Mouse (Mus musculus) A20 (cell line): ENCODE data around the gene Glrx2.

Experiments used
- DNase-seq: peaks from one replicate; pipeline ENCODE4 v3.0.0-alpha.2; 2011; ENCODE audit warnings: low read depth, low spot score

Gene Glrx2

DNA sequence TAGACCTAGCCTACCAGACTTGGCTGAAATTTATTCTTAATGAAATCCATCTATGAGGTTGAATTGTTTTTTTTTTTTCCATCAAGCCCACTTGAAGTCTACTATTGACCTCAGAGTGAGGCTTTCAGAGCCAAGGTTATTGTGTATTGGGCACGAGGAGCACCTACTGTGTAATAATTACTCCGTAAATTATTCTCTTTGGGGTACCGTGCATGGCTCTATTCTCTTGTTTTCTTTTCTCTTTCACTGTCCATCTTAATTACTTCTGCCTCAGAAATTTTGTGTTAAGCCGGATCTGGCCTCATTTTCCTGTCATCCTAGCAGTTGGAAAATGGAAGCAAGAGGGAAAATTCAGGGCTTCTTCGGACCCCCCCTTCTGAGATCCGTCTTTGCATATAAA, 26.0 kb downstream of the Glrx2 start:
- no peak for DNase-seq

DNA sequence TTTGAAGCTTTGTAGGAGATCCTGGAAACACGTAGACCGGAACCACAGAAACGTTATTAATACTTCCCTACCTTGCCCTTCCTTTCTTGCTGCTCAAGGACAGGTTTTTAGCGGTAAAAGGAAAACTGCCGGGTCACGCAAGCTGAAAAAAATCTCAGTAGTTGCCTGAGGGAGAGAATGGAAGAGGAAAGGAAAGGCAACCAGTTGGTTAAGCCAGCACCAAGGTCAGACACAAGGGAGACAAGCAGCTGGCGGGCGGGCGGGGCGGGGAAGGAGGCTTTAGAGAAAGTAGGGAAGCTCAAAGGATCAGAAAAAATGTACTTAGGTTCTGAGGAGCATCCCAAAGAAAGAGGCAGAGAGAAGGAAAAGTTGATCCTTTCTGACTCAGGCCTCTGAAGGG, 29.7 kb downstream of the Glrx2 start:
- DNase-seq = no peak

DNA sequence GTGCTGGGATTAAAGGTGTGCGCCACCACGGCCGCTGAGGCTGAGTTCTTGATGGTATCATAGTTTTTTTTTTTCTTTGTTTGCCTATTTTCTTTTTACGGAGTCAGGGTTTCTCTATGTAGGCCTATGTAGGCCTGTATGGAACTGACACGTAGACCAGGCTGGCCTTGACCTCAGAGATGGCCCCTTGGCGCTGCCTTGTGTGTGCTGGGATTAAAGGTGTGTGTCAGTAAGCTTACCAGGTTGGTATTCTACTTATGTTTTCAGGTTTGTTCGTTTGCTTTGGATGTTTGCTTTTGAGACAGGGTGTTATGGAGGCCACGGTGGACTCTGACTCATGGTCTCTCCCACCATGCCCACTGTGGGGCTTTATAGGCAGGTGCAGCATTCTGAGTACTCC, 46.0 kb downstream of the Glrx2 start:
- no peak for DNase-seq

DNA sequence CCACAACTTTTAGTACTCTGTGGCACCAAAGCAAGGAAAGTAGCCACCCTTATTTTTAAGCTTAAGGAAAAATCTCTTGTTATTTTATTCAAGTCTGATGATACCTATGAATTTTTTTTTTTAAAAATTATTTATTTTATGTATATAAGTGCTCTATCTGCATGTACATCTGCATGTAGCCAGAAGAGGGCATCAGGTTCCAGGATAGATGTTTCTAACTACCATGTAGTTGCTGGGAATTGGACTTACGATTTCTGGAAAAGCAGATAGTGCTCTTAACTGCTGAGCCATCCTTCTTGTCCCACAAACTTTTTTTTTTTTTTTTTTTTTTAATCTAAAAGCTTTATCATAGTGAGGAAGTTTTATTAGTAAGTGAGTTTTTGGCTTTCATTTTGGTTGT, 48.3 kb downstream of the Glrx2 start:
- DNase-seq = no peak

DNA sequence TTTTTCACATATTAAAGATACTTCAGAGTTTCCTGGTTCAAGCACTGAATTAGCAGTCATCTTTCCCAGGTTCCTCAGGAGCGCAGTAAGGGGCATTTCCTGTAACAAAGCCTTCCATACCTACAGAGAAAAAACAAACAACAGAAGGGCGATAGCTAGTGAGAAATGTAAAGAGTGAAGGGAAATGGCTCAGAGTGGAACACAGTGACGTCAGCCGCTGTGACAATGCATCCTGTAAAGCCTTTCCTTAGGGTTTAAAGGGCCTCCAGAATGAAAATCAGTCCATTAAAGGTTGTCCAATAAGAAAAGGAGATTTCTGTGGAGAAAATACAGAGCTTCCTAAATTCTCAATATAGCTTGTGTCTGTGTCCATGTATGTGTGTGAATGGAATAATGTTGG, 49.7 kb downstream of the Glrx2 start:
- no peak for DNase-seq

DNA sequence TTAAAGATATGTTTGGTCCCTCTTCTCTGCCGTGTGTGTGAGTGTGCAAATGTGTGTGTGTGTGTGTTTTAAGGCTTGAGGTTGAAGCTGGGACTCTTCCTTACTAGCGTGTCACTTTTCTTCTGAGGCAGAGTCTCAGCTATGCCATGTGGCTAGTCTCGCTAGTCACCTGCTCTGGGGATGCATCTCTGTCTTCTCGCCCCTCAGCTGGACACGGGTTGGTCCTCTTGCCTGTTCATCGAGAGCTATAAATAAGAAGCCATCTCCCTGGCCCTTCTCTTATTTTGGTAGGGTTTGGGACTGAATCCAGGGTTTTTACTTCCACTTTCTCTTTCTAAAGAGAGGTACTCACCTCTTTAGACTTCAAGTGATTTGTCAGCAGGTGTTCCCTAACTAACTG, 50.1 kb downstream of the Glrx2 start:
- DNase-seq = no peak

DNA sequence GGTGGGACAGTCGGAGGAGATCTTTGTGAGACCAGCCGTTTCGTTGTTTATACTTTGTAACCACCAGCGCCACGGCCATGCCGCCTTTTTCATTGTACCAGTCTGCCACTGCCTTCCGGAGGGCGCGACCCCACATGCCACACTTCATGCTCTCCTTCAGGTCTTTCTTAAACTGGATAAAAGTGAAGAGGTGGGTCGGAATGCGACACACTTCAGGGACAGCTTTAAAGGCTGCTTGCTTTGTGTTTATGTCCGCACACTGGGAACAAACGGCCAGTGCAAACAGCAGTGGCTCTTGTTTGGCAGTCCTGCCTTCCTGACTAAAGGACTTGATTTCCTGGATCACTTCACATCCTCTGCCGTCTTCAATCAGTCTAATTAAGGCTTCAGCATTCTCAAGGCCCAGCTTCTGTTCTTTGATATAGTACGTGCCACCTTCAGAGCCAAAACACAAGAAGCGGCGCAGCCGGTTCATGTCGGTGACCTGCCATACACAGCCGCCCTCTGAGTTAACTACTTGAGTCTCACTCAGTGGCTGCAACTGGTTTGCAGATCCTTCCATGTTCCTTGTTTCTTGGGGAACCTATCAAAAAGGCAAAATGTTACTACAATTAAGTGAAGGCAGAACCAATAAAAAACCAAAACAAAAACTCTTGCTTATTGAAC, 54.4 kb downstream of the Glrx2 start:
- no peak for DNase-seq

DNA sequence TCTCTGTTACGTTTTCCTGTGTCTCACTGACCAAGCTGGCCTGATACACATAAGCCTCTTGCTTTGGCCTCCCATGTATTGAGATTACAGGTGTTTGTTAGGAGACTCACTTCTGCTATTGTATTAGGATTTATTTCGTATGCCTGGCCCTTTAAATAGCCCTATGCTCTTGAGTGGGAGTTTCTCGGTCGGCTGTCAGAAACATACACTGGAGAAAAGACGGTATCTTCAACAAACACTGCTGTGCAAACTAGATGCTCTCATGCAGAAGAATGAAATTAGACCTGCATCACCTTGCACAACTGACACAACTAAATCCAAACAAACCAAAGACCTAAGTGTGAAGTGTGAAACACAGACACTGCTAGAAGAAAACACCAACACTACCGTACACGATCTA, 56.9 kb downstream of the Glrx2 start:
- DNase-seq = peak; percentile 39

DNA sequence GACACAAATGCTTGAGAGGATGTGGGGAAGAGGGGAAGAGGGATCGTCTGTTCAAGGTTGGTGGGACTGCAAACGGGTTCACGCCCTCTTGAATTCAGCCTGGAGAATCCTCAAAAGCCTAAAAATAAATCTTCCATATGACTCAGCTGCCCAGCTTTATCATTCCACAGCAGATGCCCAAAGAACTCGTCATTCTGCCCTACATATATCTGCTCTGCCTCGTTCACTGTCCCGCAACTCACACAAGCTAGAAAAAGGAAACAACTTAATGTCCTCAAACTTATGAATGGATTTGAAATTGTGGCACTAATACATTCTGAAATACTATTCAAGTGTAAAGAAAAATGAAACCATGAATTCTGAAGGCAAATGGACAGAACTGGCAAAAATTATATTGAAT, 57.8 kb downstream of the Glrx2 start:
- no peak for DNase-seq

DNA sequence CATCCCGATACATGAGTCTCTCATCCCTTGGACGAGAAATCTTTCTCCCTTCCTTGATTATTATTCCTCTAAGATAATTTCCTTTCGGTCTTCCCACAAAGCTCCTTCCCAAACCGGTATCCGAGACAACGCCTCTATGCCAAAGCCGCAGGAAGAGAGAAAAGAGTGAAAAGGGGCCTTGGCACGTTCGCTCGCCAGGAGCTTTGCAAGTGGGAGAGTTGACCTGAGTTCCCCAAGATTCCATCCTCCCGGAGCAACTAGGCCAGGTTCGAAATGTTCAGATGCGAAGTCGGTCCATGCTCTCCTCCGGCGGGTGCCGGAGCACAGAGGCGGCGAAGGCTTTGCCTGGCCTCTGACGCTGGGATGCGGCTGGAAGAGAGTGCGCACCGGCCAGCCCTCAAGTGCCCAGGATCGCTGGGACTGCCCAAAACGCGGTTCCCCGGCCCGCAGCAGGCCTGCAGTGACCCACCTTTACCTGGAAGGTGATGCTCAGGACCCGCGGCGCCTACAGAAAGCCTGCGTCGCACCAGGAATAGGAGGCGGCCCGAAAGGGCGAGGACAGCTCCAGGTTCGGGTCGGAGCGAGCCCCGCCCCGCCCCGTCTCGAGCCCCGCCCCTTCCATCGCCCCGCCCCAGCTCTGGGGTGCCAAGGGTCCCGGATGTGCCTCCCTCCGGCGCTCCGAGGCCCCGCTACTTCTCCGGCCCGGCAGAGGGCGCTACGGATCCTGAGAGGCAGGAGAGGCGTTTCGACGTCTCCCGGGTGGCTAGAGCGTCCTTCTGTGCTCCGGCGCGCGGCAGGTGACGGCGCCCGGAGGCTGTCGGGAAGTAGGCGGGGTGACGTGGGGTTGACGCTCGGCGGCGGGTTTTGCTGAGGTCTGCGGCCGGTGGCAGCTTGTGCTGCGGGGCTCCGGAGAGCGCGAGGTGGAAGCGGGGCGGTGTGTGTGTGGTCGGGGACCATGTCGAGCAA, 60.6 kb downstream of the Glrx2 start, which contains the start of the genes Trove2 and Uchl5:
Gene Trove2, minus strand, starts transcription at position 623 of the 966 bp plus-strand sequence.
Gene Uchl5, plus strand, starts transcription at position 827 of the 966 bp plus-strand sequence.
- peak; percentile 98 for DNase-seq

DNA sequence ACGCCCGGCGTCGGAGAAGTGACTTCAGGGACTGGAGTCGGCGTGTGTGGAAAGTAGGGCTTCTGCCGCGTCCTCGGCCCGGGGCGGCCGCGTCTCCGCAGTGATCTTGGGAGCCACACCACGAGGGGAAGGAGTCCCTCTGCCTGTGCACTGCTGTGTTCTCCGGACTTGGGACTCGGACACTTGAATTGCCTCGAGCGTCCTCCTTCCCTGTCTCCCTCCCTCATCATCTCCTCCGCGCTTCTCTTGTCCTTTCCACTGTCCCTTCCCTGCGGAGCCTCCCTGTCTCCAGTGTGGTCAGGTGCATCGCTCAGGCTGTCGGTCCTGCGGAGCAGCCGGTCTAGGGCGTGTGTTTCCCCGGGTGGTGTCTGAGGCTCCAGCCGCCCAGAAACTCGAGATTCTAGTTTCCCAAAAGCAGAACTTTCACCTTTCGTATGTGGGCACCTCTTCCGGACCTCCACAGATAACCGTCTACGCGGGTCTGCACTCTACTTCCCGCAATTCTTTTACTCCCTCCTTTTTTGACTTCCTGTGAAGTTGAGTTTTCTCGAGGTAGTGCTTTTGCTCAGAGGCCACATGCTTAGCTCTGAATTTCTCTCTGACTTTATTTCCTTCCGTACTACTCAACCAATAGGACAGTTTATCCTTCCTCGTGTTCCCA, 61.5 kb downstream of the Glrx2 start:
- peak; percentile 70 for DNase-seq

DNA sequence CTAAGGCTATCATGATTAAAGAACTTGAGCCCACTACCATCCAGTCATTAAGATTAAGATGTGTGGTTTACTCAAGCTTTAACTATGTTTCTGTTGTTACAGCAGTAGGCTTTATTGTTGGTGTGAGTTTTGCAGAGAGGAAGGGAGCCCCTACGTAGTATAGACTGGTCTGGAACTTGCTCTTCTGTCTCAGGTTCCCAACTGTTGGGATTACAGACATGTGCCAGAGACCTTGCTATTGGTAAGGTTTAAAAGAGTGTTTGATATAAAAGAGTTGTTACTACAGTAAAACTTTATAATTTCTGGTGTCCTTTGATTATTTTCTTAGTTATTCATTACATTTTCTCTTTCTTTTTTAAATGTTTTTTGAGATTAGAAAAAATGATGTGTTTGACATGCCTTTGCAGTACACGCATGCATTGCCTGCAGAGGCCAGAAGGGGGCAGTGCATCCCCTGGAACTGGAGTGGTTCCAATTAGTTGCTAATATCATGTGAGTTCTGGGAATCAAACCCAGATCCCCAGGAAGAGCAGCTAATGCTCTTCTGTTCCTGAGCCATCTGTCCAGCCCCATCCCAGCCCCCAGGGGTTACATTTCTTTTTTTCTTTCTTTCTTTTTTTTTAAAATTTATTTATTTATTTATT, 72.6 kb downstream of the Glrx2 start:
- peak; percentile 72 for DNase-seq
